Mouse (Mus musculus): ENCODE results near the gene Top3b.
"Not testable (repeated sequence)": the region's sequence is repeated elsewhere in the genome, so short reads cannot be mapped to it uniquely, and the experiment has no call there.

Gene Top3b

DNA sequence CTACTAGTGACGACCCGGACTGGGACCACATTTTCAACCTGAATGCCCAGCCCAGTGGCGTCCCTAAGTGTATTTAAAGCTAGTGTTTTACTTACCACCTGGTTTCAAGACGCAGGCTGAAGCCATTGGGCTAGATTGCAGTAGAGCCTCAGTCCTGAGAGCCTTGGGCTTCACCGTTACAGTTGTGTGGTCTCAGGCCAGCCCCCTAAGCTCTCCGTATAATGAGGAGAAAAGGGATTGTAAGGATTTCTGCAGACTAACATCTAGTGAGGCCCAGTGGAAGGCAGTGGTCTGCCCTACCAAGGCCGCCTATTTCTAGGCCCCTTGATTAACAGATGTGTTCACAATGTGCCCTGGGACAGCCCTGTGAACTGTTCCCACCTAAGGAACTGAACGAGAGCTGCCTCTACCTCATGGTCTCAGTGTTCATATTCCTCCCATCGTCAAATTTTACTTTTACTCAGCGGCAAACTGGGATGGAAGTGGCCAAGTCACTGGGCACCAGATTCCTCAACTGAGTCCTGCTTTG is 26.6 kb downstream of the Top3b start:
- DNase-seq, result peak; percentile 11

DNA sequence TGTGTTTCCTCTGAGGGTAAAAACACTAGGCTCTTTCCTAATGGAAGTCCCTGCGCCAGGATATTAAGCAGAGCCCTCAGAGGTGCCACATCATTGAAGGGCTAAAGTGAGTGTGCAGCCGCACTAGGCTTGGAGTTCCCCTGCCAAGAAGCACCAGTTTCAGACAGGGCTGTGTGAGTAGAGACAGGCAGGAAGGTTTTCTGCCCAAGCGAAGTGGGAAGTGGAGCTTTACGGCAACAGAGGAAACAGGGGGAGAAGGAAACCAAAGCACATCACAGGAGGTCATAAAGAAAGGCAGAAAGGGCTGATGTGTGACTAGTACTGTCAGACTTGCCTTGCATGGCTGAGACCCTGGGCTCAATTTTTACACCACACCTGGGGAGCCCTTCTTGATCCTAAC is 31.8 kb downstream of the Top3b start:
- DNase-seq, result no peak

DNA sequence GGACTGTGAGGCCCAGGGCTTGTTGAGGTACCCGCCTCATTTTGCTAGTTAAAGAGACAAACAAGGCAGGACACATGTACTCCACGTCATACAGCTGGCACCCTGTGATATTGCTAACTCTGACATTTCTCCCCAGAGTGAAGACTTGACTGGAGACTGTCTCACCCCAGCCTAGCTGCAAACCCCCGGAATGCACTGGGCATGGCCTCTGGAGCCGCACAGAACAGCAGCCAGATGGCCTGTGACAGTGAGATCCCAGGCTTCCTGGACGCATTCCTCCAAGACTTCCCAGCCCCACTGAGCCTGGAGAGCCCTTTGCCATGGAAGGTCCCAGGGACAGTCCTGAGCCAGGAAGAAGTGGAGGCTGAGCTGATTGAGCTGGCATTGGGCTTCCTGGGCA is 32.7 kb downstream of the Top3b start:
- DNase-seq, result no peak

DNA sequence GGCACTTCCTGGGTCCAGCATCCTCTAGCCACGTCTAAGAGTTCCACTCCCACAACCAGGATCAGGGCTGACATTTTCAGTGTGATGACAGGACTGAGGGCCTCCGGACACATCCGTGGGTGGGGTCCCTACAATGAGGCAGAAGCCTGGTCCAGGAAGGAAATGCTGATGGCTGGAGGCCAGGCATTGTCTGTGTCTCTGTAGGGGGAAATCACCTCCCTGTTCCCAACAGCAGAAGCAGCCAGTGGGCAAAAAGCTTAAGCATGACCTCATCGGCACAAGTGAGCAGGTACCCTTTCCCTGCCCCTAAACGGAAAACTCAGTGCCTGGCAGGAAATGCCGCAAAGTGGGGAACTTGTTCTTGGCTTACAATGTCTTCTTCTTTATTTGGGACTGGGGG is 37.3 kb downstream of the Top3b start:
- DNase-seq, result peak; percentile 8

DNA sequence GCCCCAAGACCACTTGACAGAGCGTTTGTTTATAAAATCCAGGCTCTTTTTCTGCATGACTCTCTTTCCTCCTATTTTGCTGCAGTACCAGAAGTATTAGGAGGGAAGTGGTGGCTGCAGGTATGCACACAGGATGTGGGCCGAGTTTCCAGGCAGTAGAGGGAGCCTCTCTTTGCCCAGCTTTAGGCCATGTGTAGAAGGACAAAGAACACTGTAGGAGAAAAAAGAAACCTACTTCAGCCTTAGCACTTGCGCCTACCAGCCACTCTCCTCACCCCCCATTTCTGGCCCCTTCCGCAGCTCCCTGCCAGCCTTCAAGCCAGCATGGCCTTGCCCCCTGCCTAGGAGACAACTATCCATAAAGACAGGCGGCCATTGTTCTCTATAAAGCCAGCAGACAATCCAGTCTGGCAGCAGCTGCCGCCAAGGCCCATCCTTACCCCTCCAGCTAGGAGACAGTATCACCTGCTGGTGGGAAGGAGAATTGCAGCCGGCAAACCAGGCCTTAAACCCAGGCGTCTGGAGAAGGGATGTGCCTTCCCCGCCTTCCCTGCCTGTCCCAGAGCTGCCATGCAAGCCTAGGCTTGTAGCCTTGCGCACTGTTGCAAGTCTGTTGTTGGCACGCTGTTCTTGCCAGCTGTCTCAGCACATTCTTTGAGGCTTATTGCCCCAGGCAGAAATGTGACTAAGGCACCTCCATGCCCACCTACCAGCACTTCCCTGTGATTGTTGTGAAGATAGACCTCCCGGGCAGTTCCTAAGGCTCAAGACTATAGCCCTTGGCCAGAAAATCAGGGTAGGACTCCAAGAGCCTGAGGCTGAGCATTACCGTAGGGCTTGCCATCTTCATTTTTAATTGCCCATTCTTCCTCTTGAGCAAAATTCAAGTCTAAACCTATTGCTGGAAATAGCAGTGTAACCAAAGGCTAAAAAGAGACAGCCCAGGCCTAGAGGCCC is 41.4 kb downstream of the Top3b start:
- peak; percentile 89 for DNase-seq

DNA sequence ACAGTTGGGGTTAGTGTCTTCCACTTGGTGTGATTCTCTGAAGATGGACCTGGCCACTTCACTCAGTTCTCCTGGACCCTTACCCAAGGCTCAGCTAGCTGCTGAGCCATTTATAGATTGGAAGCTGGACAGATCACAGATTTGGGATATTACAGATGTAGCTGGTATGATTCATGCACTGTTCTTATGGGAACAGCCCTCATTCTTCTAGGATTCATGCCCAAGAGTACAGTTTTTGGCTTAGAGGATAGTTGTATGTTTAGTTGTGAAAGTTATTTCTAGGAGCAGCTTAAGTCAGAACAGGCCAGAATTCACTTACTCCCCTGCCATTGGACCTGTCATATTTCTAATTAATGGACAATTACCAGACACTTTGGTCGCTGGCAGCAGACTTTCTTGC is 42.9 kb downstream of the Top3b start:
- no peak for DNase-seq

DNA sequence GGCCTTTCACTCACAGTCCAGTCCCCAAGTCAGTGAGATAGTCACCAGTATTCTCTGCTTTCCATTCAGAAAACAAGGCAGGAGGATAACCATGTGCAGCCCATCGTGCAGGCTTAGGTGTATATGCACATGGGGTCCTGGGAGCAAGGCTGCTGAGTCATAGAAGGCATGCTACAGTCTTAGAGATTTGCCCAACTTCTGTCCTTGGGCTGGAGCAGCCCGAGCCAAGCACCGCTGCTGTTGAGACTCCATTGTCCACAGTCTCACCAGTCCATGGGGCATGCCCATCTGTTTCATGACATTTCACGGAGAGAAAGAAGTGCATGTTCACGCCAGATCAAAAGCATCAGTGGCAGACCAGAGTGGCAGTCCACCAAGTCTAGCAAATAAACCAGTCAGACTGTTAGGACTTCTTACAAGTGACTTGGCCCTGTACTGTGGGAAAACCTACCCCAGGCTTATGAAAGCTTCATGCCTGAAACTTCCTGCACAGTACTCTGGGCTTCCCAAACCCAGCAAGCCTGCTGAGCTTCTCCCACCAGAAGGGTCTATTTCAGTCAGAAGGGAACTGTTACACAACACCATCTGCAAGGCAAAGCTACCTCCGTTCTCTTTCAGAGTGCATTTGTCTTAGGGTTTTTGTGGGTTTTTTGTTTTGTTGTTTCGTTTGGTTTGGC is 48.0 kb downstream of the Top3b start:
- DNase-seq, result no peak

DNA sequence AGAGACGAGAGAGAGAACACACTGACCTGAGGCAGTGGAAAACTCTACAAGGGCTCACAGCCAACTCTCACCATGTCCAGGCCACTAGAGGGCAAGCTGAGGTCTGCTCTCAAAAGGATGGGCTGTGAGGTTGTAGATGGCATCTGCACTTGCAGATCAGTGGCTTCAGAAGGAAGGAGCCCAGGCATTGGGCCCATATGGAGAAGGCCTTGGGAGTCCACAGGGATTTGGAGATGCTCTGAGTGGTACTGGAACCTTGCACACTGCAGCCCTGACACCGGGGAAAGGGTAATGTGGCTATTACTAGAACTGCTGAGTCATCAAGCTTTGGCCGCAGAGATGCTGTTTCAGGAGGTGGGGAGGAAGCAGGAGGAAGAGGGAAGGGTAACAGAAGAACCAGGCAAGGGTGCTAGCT is 50.5 kb downstream of the Top3b start:
- DNase-seq, result peak; percentile 18

DNA sequence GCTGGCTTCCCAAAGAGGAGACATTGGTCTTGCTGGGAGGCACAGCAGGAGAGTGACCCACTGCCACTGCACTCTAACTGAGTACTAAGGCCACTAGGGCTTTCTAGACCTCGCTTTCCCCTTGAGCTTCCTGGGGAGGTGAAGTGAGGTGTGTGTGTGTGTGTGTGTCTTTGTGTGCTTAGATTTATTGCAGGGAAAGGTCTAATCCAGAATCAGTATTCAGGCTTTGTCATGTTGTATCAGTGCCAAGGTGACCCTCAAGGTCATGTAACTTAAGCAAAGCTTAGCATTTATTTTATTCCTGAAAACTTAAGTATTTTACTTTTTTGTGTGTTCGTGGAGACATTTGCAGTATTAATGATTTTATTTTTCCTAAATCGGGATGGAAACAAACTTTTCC is 53.9 kb downstream of the Top3b start:
- DNase-seq, result no peak

DNA sequence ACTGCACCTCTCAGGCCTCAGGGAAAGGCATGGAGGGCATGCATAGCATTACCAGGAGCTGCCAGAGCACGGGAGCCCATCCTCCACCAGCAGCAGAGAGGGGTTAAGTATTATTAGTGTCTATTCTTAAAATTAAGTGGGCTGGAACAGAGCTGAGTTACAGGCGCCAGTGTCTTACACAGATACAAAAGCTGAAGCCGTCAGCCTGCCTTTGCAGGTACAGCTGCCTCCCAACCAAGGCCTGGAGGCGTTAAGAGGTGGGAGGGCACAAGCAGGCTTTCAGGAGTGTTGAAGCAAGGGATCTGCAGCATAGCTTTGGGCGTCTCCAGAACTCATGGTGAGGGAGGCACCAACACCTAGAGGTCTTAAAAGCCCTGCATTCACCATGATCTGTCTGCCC is 56.0 kb downstream of the Top3b start:
- no peak for DNase-seq

DNA sequence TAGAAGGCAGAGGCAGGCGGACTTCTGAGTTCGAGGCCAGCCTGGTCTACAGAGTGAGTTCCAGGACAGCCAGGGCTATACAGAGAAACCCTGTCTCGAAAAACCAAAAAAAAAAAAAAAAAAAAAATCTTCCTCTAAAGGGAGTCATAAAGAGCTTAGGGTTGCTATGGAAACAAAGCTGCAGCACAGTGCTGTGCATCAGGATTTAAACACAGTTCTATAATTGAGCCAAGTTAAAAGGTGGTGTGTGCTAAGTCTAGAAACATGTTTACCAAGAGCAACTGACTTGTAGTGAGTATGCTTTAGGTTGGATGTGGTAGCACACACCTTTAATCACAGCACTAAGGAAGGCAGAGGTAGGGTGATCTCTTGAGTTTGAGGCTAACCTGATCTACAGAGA is 58.4 kb downstream of the Top3b start:
- DNase-seq, result not testable (repeated sequence)

DNA sequence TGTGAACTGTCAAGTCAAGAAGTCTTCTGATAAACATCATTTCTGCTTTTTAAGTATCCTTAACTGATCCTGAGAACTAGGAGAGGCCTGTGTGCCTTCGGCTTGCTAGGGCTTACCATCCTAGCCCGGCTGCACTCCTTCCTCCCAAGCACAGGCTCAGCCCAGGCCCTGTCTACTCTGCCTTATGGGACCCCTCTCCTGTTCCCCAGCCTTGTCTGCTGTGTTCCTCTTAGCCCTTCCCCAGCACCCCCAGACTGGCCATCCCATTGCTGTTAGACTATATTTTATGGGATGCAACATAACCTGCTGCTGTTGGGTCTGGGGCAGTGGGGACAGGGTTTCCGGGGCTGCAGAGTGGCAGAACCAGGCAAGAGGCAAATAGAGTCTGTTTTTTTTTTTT is 59.8 kb downstream of the Top3b start:
- DNase-seq, result no peak

DNA sequence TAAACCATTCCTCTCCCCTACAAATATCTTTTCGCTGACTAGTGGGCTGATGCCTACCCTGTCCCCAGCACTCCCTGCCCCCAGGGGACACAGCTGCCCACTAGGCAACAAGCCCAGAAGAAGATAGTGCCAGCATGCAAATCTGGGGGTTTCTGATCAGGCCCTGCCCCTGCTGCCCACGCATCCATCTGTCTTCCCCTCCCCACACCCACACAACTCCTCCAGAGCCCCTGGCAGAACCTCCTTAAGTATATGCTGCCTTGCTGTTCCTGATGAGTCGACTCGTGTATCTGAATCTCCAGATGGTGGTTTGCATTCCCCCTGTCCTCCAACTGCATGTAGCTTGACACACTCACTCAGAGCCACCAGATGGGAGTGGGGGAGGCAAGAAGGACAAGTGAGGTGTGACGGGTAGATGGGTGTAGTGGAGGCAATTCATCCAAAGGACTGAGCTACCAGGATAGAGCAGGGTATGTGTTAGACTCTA is 60.3 kb downstream of the Top3b start:
- no peak for DNase-seq

DNA sequence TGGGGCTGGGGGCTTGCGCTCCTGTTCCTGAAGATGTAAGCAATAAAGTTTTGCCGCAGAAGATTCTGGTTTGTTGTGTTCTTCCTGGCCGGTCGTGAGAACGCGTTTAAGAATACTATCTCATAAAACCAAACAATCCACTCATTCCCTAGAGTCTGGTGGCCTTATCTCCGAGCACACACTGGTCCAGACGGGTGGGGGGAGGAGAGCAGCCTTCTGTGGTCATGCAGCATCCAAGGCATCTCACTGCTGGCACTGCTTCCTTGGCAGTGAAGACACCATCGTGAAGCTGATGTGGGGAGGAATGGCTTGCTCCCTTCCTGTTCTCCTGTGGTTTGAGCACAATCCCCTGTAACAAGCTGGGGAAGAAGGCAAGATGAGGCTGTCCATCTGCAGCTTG is 69.0 kb downstream of the Top3b start:
- no peak for DNase-seq

DNA sequence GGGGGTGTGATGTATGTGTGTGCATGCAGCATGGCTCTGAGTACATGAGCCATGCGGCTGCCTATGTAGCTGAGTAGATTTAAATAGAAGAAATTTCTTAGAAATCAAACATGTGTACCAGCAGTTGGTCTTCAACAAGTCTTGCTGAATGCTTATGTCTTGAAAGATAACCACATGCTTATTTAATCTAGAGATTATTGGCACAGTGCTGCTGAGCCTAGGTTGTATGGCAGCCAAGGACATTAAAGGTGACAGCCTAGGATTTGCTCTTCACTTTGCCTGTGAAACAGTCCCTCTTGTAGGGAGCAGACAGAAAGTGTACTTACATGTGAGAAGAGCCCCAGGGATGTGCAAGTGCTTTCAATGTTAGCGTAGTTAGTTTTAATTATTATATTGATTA is 70.5 kb downstream of the Top3b start:
- no peak for DNase-seq

Data from embryo, embryonic 11 days (tissue).